Comparison of ENCODE assay signal across 8 mouse cellular contexts in genomic region chr1:24100870-24101358, GRCm38 (mm10). TPM values are rescaled to one million over a fixed set of nuclear protein-coding genes. Genes with fewer than 3 reads are reported as not detected.
A peak's percentile ranks its signal among the peaks of the same experiment; 100 is the strongest.
DNase-seq lines count a peak whose midpoint lies in the region; ATAC-seq lines count a peak whose summit lies in the region.

No protein-coding gene starts in this region.

- H3K27me3 ChIP-seq in lung, embryonic 15.5 days: no peaks in the 10 kb centered on the region
- H3K27me3 ChIP-seq in forebrain, embryonic 16.5 days (replicated peaks; ENCODE audit: control insufficient read depth, insufficient read depth, low read length): no peaks in the 10 kb centered on the region
- H3K27me3 ChIP-seq in liver, embryonic 11.5 days (replicated peaks; ENCODE audit: control insufficient read depth, insufficient read depth, low read length): peaks cover 17% of the 10 kb centered on the region
- H3K27me3 ChIP-seq in stomach, embryonic 14.5 days (ENCODE audit: control insufficient read depth, insufficient read depth, low read length): no peaks in the 10 kb centered on the region

- H3K4me2 ChIP-seq in lung, embryonic 15.5 days: peak overlapping the region; percentile 74
- H3K4me2 ChIP-seq in forebrain, embryonic 16.5 days (ENCODE audit: low read length): peak overlapping the region; percentile 77
- peak overlapping the region; percentile 84 for H3K4me2 ChIP-seq in liver, embryonic 11.5 days
- H3K4me2 ChIP-seq in stomach, embryonic 14.5 days (replicated peaks; ENCODE audit: low read depth, low read length): peak overlapping the region; percentile 76

- ATAC-seq in lung, embryonic 15.5 days (ENCODE audit: borderline replicate concordance, extremely low read depth, low FRiP score, low TSS enrichment): 0 out of 2 replicates have a peak, but pooled peaks have one; percentile 16
- peak; percentile 8; the same call in 1 of the 2 replicates for ATAC-seq in forebrain, embryonic 16.5 days
- no peak; the same call in 1 of the 2 replicates for ATAC-seq in liver, embryonic 11.5 days (replicated peaks; ENCODE audit: low FRiP score)
- peak; percentile 21; the same call in 1 of the 2 replicates for ATAC-seq in stomach, embryonic 14.5 days (ENCODE audit: insufficient number of reproducible peaks, insufficient read depth, low FRiP score, low read depth)

- H3K4me3 ChIP-seq in lung, embryonic 15.5 days: peak overlapping the region; percentile 93
- H3K4me3 ChIP-seq in forebrain, embryonic 16.5 days (replicated peaks; ENCODE audit: low read length): peak overlapping the region; percentile 79
- H3K4me3 ChIP-seq in liver, embryonic 11.5 days (ENCODE audit: low read depth, low read length): peak overlapping the region; percentile 77
- peak overlapping the region; percentile 79 for H3K4me3 ChIP-seq in stomach, embryonic 14.5 days (ENCODE audit: low read depth, low read length)

- H3K27ac ChIP-seq in lung, embryonic 15.5 days: no peak overlapping the region
- H3K27ac ChIP-seq in forebrain, embryonic 16.5 days (ENCODE audit: low read length): no peak overlapping the region
- no peak overlapping the region for H3K27ac ChIP-seq in liver, embryonic 11.5 days (ENCODE audit: low read depth, low read length)
- peak overlapping the region; percentile 75 for H3K27ac ChIP-seq in stomach, embryonic 14.5 days (ENCODE audit: low read length)

- WGBS in lung, embryonic 15.5 days: 44% methylated on average over 6 of the region's 6 CpGs
- 57% methylated on average over 6 of the region's 6 CpGs for WGBS in forebrain, embryonic 16.5 days
- WGBS in liver, embryonic 11.5 days: 55% methylated on average over 6 of the region's 6 CpGs
- WGBS in stomach, embryonic 14.5 days: 39% methylated on average over 6 of the region's 6 CpGs

- DNase-seq in lung, postnatal 36 days: no peak
- no peak for DNase-seq in liver, embryonic 11.5 days (ENCODE audit: low spot score)
- no peak for DNase-seq in MN1 (ENCODE audit: low spot score)
- DNase-seq in spleen, adult 12 weeks (ENCODE audit: low spot score): no peak
- DNase-seq in gastrocnemius, postnatal 25 days: no peak

- H3K36me3 ChIP-seq in lung, embryonic 15.5 days: no peaks in the 10 kb centered on the region
- H3K36me3 ChIP-seq in forebrain, embryonic 16.5 days (ENCODE audit: control insufficient read depth, insufficient read depth): no peaks in the 10 kb centered on the region
- no peaks in the 10 kb centered on the region for H3K36me3 ChIP-seq in liver, embryonic 11.5 days (ENCODE audit: control insufficient read depth, insufficient read depth, low read length)
- no peaks in the 10 kb centered on the region for H3K36me3 ChIP-seq in stomach, embryonic 14.5 days (ENCODE audit: control insufficient read depth, insufficient read depth, low read length)

- H3K9me3 ChIP-seq in lung, embryonic 15.5 days: no peaks in the 10 kb centered on the region
- H3K9me3 ChIP-seq in forebrain, embryonic 16.5 days (ENCODE audit: control insufficient read depth, low read length): no peaks in the 10 kb centered on the region
- H3K9me3 ChIP-seq in liver, embryonic 11.5 days (ENCODE audit: control insufficient read depth, low read length): no peaks in the 10 kb centered on the region
- no peaks in the 10 kb centered on the region for H3K9me3 ChIP-seq in stomach, embryonic 14.5 days (ENCODE audit: control insufficient read depth, low read depth, low read length)

- peak overlapping the region; percentile 63 for H3K9ac ChIP-seq in lung, embryonic 15.5 days
- peak overlapping the region; percentile 82 for H3K9ac ChIP-seq in forebrain, embryonic 16.5 days (replicated peaks; ENCODE audit: low read depth, low read length)
- H3K9ac ChIP-seq in liver, embryonic 11.5 days (ENCODE audit: low read depth, low read length): no peak overlapping the region
- H3K9ac ChIP-seq in stomach, embryonic 14.5 days (replicated peaks; ENCODE audit: low read depth, low read length): peak overlapping the region; percentile 65

- peaks cover 10% of the 10 kb centered on the region; the same call in 1 of the 2 replicates for H3K4me1 ChIP-seq in lung, embryonic 15.5 days
- peaks cover 11% of the 10 kb centered on the region for H3K4me1 ChIP-seq in forebrain, embryonic 16.5 days (replicated peaks; ENCODE audit: control insufficient read depth, insufficient read depth, low read length)
- H3K4me1 ChIP-seq in liver, embryonic 11.5 days (replicated peaks; ENCODE audit: control insufficient read depth, insufficient read depth, low read length): no peaks in the 10 kb centered on the region
- H3K4me1 ChIP-seq in stomach, embryonic 14.5 days (ENCODE audit: control insufficient read depth, insufficient read depth, low read length): peaks cover 6% of the 10 kb centered on the region; the same call in 1 of the 2 replicates

RNA-seq across cellular contexts. Expression of gene Fam135a, which starts 0.8 kb away (rescaled TPM):
- polyA plus RNA-seq in lung, embryonic 15.5 days (2015; fragmentation: Nextera tagmentation; extraction: Ambion mirVana): 30.0 and 32.9 TPM in 2 replicates
- polyA plus RNA-seq in forebrain, embryonic 16.5 days (2015; fragmentation: Nextera tagmentation; extraction: Ambion mirVana): 34.3 TPM in 2 replicates
- 13.1 and 16.0 TPM in 2 replicates for polyA plus RNA-seq in liver, embryonic 11.5 days (2014; fragmentation: Nextera tagmentation; extraction: Ambion mirVana)
- 35.9 and 37.5 TPM in 2 replicates for polyA plus RNA-seq in stomach, embryonic 14.5 days (2014; fragmentation: Nextera tagmentation; extraction: Ambion mirVana)
- 10 to 100 TPM; 17.1 to 19.3 TPM for total RNA-seq in gastrocnemius, postnatal 25 days (2021)
